19 mouse cellular contexts compared by ENCODE assay signal in genomic region chr7:99528547-99528946, GRCm38 (mm10).
"Had no signal": no experiment of that assay in that cellular context is flagged by ENCODE, and none has a peak within 500 bp of the region (broad histone marks: within the 10 kb centered on the region; RNA-seq: fewer than 3 reads in every experiment).

No protein-coding gene starts in this region.

- DNase-seq: kidney, adult 11 months; kidney, postnatal 36 days; layer of hippocampus, postnatal 36 days; lung, adult 2 months; lung, postnatal 14 days; lung, postnatal 4 days; retina, postnatal 1 day; right cerebral cortex, postnatal 25 days; spleen, adult 18-20 months; thymus, postnatal 25 days had no signal

- H3K27ac ChIP-seq: intestine, embryonic 15.5 days; left cerebral cortex, adult 2 months; liver, embryonic 14.5 days; midbrain, embryonic 10.5 days; midbrain, embryonic 13.5 days; neural tube, embryonic 13.5 days; stomach, embryonic 15.5 days had no signal

- H3K27me3 ChIP-seq: intestine, embryonic 15.5 days; neural tube, embryonic 13.5 days; stomach, embryonic 15.5 days had no signal

- H3K9me3 ChIP-seq: intestine, embryonic 15.5 days; midbrain, embryonic 10.5 days; midbrain, embryonic 13.5 days; neural tube, embryonic 13.5 days; stomach, embryonic 15.5 days had no signal

- H3K4me3 ChIP-seq: intestine, embryonic 15.5 days; left cerebral cortex, adult 2 months; midbrain, embryonic 10.5 days; midbrain, embryonic 13.5 days; myocyte; neural tube, embryonic 13.5 days; stomach, embryonic 15.5 days had no signal

- H3K36me3 ChIP-seq: intestine, embryonic 15.5 days; midbrain, embryonic 10.5 days; midbrain, embryonic 13.5 days; neural tube, embryonic 13.5 days; stomach, embryonic 15.5 days had no signal

- H3K9ac ChIP-seq: intestine, embryonic 15.5 days; liver, embryonic 14.5 days; midbrain, embryonic 13.5 days; neural tube, embryonic 13.5 days; stomach, embryonic 15.5 days had no signal

- H3K4me2 ChIP-seq: intestine, embryonic 15.5 days; midbrain, embryonic 13.5 days; neural tube, embryonic 13.5 days; stomach, embryonic 15.5 days had no signal

- H3K4me1 ChIP-seq: midbrain, embryonic 13.5 days had no signal

- ATAC-seq: intestine, embryonic 15.5 days; midbrain, embryonic 13.5 days; midbrain, embryonic 16.5 days had no signal
